In the genomic region with DNA sequence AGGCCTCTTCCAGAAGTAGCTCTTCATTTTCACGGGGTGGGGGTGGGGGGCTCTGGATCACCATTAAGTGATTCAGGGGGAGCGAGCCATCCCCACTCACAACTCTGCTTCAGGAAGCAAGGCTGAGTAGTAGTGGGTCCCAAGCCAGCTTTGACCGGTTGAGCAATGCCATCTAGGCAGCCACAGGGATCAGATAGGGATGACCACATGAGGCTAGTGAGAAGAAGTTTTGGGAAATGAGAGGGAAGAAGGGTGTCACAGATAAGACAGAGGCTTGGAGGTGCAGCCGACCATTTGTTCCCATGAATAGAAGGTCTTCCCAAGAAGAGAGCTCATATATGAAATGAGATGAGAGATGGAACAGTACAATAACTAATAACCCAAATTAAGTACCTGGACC, we compare ENCODE assay signal across 25 mouse cellular contexts.
"Had no signal": no experiment of that assay in that cellular context is flagged by ENCODE, and none has a peak within 500 bp of the region (broad histone marks: within the 10 kb centered on the region; RNA-seq: fewer than 3 reads in every experiment).

No protein-coding gene starts in this region.

- H3K27ac ChIP-seq: heart, adult 2 months; heart, embryonic 10.5 days; hindbrain, embryonic 10.5 days; hindbrain, embryonic 12.5 days; hindbrain, embryonic 14.5 days; intestine, embryonic 15.5 days; layer of hippocampus, adult 2 months; left cerebral cortex, adult 2 months; limb, embryonic 10.5 days; limb, embryonic 12.5 days had no signal

- H3K4me1 ChIP-seq: heart, embryonic 12.5 days; hindbrain, embryonic 10.5 days; hindbrain, embryonic 12.5 days; intestine, embryonic 15.5 days; limb, embryonic 10.5 days; limb, embryonic 12.5 days had no signal

- H3K4me3 ChIP-seq: heart, adult 2 months; heart, embryonic 10.5 days; heart, embryonic 12.5 days; hindbrain, embryonic 10.5 days; hindbrain, embryonic 12.5 days; intestine, embryonic 15.5 days; layer of hippocampus, adult 2 months; left cerebral cortex, adult 2 months; limb, embryonic 10.5 days; limb, embryonic 12.5 days; liver, embryonic 13.5 days had no signal

- DNase-seq: gastrocnemius, postnatal 14 days; gastrocnemius, postnatal 36 days; heart, adult 2 months; heart, postnatal 10 days; heart, postnatal 4 days; kidney, adult 18-20 months; kidney, adult 8-10 months; kidney, postnatal 10 days; kidney, postnatal 25 days; kidney, postnatal 4 days; liver; liver, embryonic 13.5 days had no signal

- ATAC-seq: hindbrain, embryonic 16.5 days; inflammation-experienced regulatory T-cells, adult 6 months; intestine, embryonic 15.5 days; intestine, postnatal 0 days had no signal

- H3K4me2 ChIP-seq: heart, embryonic 12.5 days; hindbrain, embryonic 12.5 days; hindbrain, embryonic 14.5 days; intestine, embryonic 15.5 days; limb, embryonic 12.5 days; liver, embryonic 13.5 days had no signal

- H3K9me3 ChIP-seq: heart, embryonic 10.5 days; heart, embryonic 12.5 days; hindbrain, embryonic 10.5 days; hindbrain, embryonic 12.5 days; intestine, embryonic 15.5 days; limb, embryonic 10.5 days; limb, embryonic 12.5 days; liver, embryonic 13.5 days had no signal

- H3K9ac ChIP-seq: heart, embryonic 12.5 days; hindbrain, embryonic 12.5 days; hindbrain, embryonic 14.5 days; intestine, embryonic 15.5 days; limb, embryonic 12.5 days had no signal

- H3K27me3 ChIP-seq: heart, embryonic 12.5 days; hindbrain, embryonic 12.5 days; intestine, embryonic 15.5 days; liver, embryonic 13.5 days had no signal

- H3K36me3 ChIP-seq: heart, embryonic 12.5 days; hindbrain, embryonic 10.5 days; hindbrain, embryonic 12.5 days; intestine, embryonic 15.5 days; limb, embryonic 10.5 days; limb, embryonic 12.5 days; liver, embryonic 13.5 days had no signal
